In genomic region chr13:78935990-78936650, GRCm38 (mm10) we compare ENCODE assay signal across 15 mouse cellular contexts.
DNase-seq lines count a peak whose midpoint lies in the region; ATAC-seq lines count a peak whose summit lies in the region.
"Had no signal": no experiment of that assay in that cellular context is flagged by ENCODE, and none has a peak within 500 bp of the region (broad histone marks: within the 10 kb centered on the region; RNA-seq: fewer than 3 reads in every experiment).

No protein-coding gene starts in this region.

- H3K9ac ChIP-seq in forebrain, embryonic 14.5 days (ENCODE audit: low read length): no peak overlapping the region
- no peak overlapping the region for H3K9ac ChIP-seq in neural tube, embryonic 13.5 days
- H3K9ac ChIP-seq: heart, embryonic 13.5 days; limb, embryonic 13.5 days; liver, postnatal 0 days had no signal

- WGBS in forebrain, embryonic 14.5 days: 7% methylated on average over 3 of the region's 3 CpGs
- 9% methylated on average over 3 of the region's 3 CpGs for WGBS in neural tube, embryonic 13.5 days

- ATAC-seq in forebrain, embryonic 14.5 days: peak; percentile 4; the same call in 1 of the 2 replicates
- peak; percentile 29; the same call in 1 of the 2 replicates for ATAC-seq in neural tube, embryonic 13.5 days (ENCODE audit: low read depth)
- ATAC-seq: liver, postnatal 0 days had no signal

- H3K27me3 ChIP-seq in forebrain, embryonic 14.5 days (replicated peaks; ENCODE audit: control insufficient read depth, insufficient read depth, low read length): no peaks in the 10 kb centered on the region
- no peaks in the 10 kb centered on the region for H3K27me3 ChIP-seq in neural tube, embryonic 13.5 days
- H3K27me3 ChIP-seq: heart, embryonic 13.5 days; limb, embryonic 13.5 days had no signal

- intact Hi-C loops in gastrocnemius, postnatal 14 days (cut with DNase I; ENCODE audit: low total_unique reads): no loop called here

- H3K4me2 ChIP-seq in forebrain, embryonic 14.5 days (ENCODE audit: low read length): no peak overlapping the region
- H3K4me2 ChIP-seq in neural tube, embryonic 13.5 days: no peak overlapping the region
- H3K4me2 ChIP-seq: heart, embryonic 13.5 days; limb, embryonic 13.5 days had no signal

- no peaks in the 10 kb centered on the region for H3K9me3 ChIP-seq in forebrain, embryonic 14.5 days (replicated peaks; ENCODE audit: control insufficient read depth, low read length)
- no peaks in the 10 kb centered on the region for H3K9me3 ChIP-seq in neural tube, embryonic 13.5 days
- H3K9me3 ChIP-seq: heart, embryonic 13.5 days; limb, embryonic 13.5 days had no signal

- DNase-seq in embryo, embryonic 9.5 days (ENCODE audit: extremely low spot score): peak; percentile 82
- peak; percentile 31 for DNase-seq in forebrain, embryonic 14.5 days (ENCODE audit: low spot score)
- DNase-seq in mesoderm, embryonic 11.5 days (ENCODE audit: low read depth, low spot score): peak; percentile 83
- no peak for DNase-seq in heart, adult 18-20 months
- no peak for DNase-seq in layer of hippocampus, adult 8-10 months (ENCODE audit: low spot score in 2 of 2)
- no peak for DNase-seq in gastrocnemius, postnatal 14 days
- DNase-seq: cerebellum, postnatal 14 days; gastrocnemius, adult 2 months; kidney, postnatal 25 days; liver, postnatal 0 days; right cerebral cortex, postnatal 14 days; thymus, postnatal 14 days had no signal

- H3K4me3 ChIP-seq in forebrain, embryonic 14.5 days (ENCODE audit: low read depth, low read length): no peak overlapping the region
- H3K4me3 ChIP-seq in neural tube, embryonic 13.5 days: no peak overlapping the region
- H3K4me3 ChIP-seq: gastrocnemius, adult 2 months; heart, embryonic 13.5 days; limb, embryonic 13.5 days had no signal

- H3K27ac ChIP-seq in forebrain, embryonic 14.5 days (ENCODE audit: low read depth, low read length): peak overlapping the region; percentile 72; the same call in 1 of the 2 replicates
- H3K27ac ChIP-seq in neural tube, embryonic 13.5 days (replicated peaks): peak overlapping the region; percentile 23; the same call in 1 of the 2 replicates
- H3K27ac ChIP-seq: gastrocnemius, adult 2 months; heart, embryonic 13.5 days; limb, embryonic 13.5 days had no signal

- no peaks in the 10 kb centered on the region for H3K36me3 ChIP-seq in forebrain, embryonic 14.5 days (ENCODE audit: control insufficient read depth, insufficient read depth, low read length)
- no peaks in the 10 kb centered on the region for H3K36me3 ChIP-seq in neural tube, embryonic 13.5 days
- H3K36me3 ChIP-seq: heart, embryonic 13.5 days; limb, embryonic 13.5 days had no signal

- peaks cover 18% of the 10 kb centered on the region for H3K4me1 ChIP-seq in forebrain, embryonic 14.5 days (ENCODE audit: control insufficient read depth, insufficient read depth, low read length)
- peaks cover 24% of the 10 kb centered on the region for H3K4me1 ChIP-seq in neural tube, embryonic 13.5 days (replicated peaks)
- H3K4me1 ChIP-seq: heart, embryonic 13.5 days; limb, embryonic 13.5 days had no signal

Comparison
In these comparisons a context has a peak if more than half of its experiments do, and no peak if none do; other contexts are left out.
1. DNase-seq: peak in embryo, embryonic 9.5 days (single experiment), forebrain, embryonic 14.5 days (single experiment) and mesoderm, embryonic 11.5 days (single experiment); none in heart, adult 18-20 months (0 of 2), layer of hippocampus, adult 8-10 months (0 of 2) and gastrocnemius, postnatal 14 days (single experiment).